Mouse (Mus musculus) myocyte (in vitro differentiated cells): ENCODE results near the gene Kif27.

ENCODE experiments used
- CEBPB ChIP-seq: IDR thresholded peaks from 2 replicates; pipeline ENCODE4 v1.6.1; 2011; ENCODE audit warnings: mild to moderate bottlenecking, moderate library complexity; ENCODE audit not compliant: poor library complexity, insufficient read depth, severe bottlenecking
- POLR2A ChIP-seq: IDR thresholded peaks from one replicate; pipeline ENCODE4 v1.6.1; 2011; ENCODE audit warnings: low read depth, mild to moderate bottlenecking, control low read depth, moderate library complexity; ENCODE audit not compliant: insufficient read length

DNA sequence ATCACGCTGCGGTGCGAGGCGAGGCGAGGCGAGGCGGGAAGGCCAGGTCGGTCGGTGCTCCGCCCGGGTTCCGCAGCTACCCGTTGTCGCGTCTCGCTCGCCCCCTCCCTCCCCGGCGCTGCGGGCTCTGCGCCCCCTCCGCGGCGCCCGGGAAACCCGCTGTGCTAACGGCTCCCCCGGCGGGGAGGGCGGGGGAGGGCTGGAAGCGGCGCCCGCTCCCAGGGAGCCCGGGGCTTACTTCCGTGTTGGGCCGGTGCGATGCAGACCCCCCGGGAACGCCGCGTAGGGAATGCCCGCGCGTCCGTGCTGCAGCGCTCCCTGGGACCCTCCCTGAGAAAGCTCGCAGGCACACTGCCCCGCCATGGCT lies 43.8 kb upstream of the Kif27 start:
- TF ChIP-seq POLR2A (no peak), CEBPB (no peak)
